Mouse (Mus musculus): ENCODE measurements around the gene Fcmr. TPM values are rescaled to one million over a fixed set of nuclear protein-coding genes. Genes with fewer than 3 reads are reported as not detected.

The Fcmr gene
- total RNA-seq, 2 experiments from 2014 or later, result 3.4 to 4.1 TPM

Other genes starting within 250 kb of the Fcmr start
- gene Zp3r, start 236.0 kb upstream of the Fcmr start, total RNA-seq (2021), result not detected
- 10 to 100 TPM; 11.4 to 14.9 TPM for gene C4bp, start 204.0 kb upstream of the Fcmr start, total RNA-seq (2021)
- gene Gm29427, start 149.9 kb upstream of the Fcmr start, total RNA-seq (2021), result not detected
- gene Yod1, start 148.3 kb upstream of the Fcmr start, total RNA-seq (2021), result 1 to 10 TPM; 7.4 to 8.1 TPM
- 10 to 100 TPM; 16.1 to 22.1 TPM for gene Pfkfb2, start 136.4 kb upstream of the Fcmr start, total RNA-seq (2021)
- gene AA986860, start 133.7 kb upstream of the Fcmr start, total RNA-seq (2021), result 1 to 10 TPM; 2.1 to 2.3 TPM
- under 1 TPM; 0.15 to 0.24 TPM for gene Fcamr, start 64.8 kb upstream of the Fcmr start, total RNA-seq (2021)
- gene Pigr, start 39.0 kb upstream of the Fcmr start, total RNA-seq (2021), result 1 to 10 TPM; 1.1 to 1.3 TPM
- gene Il24, start 21.8 kb downstream of the Fcmr start, total RNA-seq (2021), result not detected
- gene Il20, start 45.8 kb downstream of the Fcmr start, total RNA-seq (2021), result not detected
- not detected for gene Il19, start 74.4 kb downstream of the Fcmr start, total RNA-seq (2021)
- gene Il10, start 154.2 kb downstream of the Fcmr start, total RNA-seq (2021), result not detected
- 100 to 1,000 TPM; 159 to 169 TPM for gene Mapkapk2, start 232.2 kb downstream of the Fcmr start, total RNA-seq (2021)

Measured in adrenal gland, postnatal 10 days (tissue).